Mouse (Mus musculus) leukemia stem cell, adult 10-12 weeks (primary cell): ENCODE data around the gene Rrm1. TPM values are rescaled to one million over a fixed set of nuclear protein-coding genes. Genes with fewer than 3 reads are reported as not detected.

Source experiments
- polyA plus RNA-seq: library from polyadenylated mRNA; stranded (reverse); fragments of >175 nt; gene quantifications from 2 replicates; pipeline ENCODE4 v1.2.3, GENCODE M21; 2012; ENCODE audit warnings: low replicate concordance

Rrm1 gene
- 19.3 and 87.3 TPM in 2 replicates for polyA plus RNA-seq

DNA sequence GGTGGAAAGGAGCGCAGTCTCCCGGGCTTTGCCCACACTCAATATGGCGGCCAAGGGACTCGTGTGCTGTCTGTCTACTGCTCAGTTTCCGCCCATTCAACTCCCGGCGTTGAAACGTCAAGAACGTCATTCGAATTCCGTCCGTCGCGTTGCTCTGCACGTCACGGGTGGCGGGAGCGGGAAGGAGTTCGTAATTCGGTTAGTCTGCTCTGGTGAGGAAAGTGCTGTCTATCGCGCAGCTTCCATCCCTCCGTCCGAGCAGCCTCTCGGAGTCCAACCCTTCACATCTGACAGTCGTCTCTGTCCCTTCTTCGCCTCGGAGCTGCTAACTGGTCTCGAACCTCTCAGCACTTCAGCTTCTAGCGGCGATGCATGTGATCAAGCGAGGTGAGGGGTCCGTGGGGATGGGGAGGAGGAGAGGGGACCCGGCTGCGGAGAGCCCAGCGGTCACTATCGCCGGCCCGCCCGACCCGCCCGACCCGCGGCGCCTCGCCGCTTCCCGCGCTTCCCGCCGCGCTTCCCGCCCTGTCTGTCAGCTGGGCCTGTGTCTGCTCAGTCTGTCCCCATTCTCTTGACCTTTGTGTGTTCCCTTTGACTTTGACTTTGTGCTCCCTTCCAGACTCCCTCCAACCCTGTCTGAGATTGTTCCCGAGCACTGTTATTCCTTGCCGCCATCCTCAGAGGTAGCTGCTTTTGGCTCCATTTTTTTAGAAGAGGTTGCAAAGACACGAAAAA lies at the start of gene Rrm1:
Gene Rrm1, plus strand, starts transcription at position 39 of the 735 bp plus-strand sequence.

GRCm38 (mm10) chr7:102481579-102481978 lies 40.1 kb downstream of the Rrm1 start, which contains the start of gene Olfr543:
TSS of gene Olfr543 (minus strand) at chr7:102481679.

GRCm38 (mm10) chr7:102488161-102488560 lies 46.7 kb downstream of the Rrm1 start, which contains the start of gene Olfr544:
TSS of gene Olfr544 (minus strand) at chr7:102488313.

GRCm38 (mm10) chr7:102499473-102499872 lies 58.0 kb downstream of the Rrm1 start, which contains the start of gene Olfr545:
TSS of gene Olfr545 (minus strand) at chr7:102499573.

Other genes starting within 250 kb of the Rrm1 start
- gene Nup98, start 231.5 kb upstream of the Rrm1 start, polyA plus RNA-seq = 2.6 and 5.6 TPM in 2 replicates
- 11.2 and 17.2 TPM in 2 replicates for gene Pgap2, start 231.5 kb upstream of the Rrm1 start, polyA plus RNA-seq
- 60.1 and 267 TPM in 2 replicates for gene Rhog, start 185.6 kb upstream of the Rrm1 start, polyA plus RNA-seq
- 40.4 and 40.7 TPM in 2 replicates for gene Stim1, start 173.9 kb upstream of the Rrm1 start, polyA plus RNA-seq
- not detected in 2 replicates for gene Olfr543, start 40.0 kb downstream of the Rrm1 start, polyA plus RNA-seq
- not detected in 2 replicates for gene Olfr544, start 46.6 kb downstream of the Rrm1 start, polyA plus RNA-seq
- gene Olfr545, start 57.9 kb downstream of the Rrm1 start, polyA plus RNA-seq = not detected in 2 replicates
- gene Olfr547, start 93.1 kb downstream of the Rrm1 start, polyA plus RNA-seq = not detected in 2 replicates
- not detected in 2 replicates for gene Olfr548-ps1, start 99.2 kb downstream of the Rrm1 start, polyA plus RNA-seq
- gene Olfr549, start 108.2 kb downstream of the Rrm1 start, polyA plus RNA-seq = not detected in 2 replicates
- gene Trim21, start 123.8 kb downstream of the Rrm1 start, polyA plus RNA-seq = 2.1 and 6.2 TPM in 2 replicates
- gene Olfr550, start 129.7 kb downstream of the Rrm1 start, polyA plus RNA-seq = not detected in 2 replicates
- gene Olfr551, start 150.2 kb downstream of the Rrm1 start, polyA plus RNA-seq = not detected in 2 replicates
- 0.06 TPM in 1 of 2 replicates, not detected in the other for gene Olfr552, start 156.1 kb downstream of the Rrm1 start, polyA plus RNA-seq
- gene Olfr553, start 176.5 kb downstream of the Rrm1 start, polyA plus RNA-seq = 0.37 TPM in 1 of 2 replicates, not detected in the other
- 0.07 TPM in 1 of 2 replicates, not detected in the other for gene Olfr554, start 196.7 kb downstream of the Rrm1 start, polyA plus RNA-seq
- not detected in 2 replicates for gene Olfr555, start 217.1 kb downstream of the Rrm1 start, polyA plus RNA-seq
- not detected in 2 replicates for gene Olfr556, start 223.2 kb downstream of the Rrm1 start, polyA plus RNA-seq
- gene Trim68, start 245.6 kb downstream of the Rrm1 start, polyA plus RNA-seq = 0.35 and 1.2 TPM in 2 replicates